Mouse (Mus musculus): ENCODE measurements around the gene Fam193b. TPM values are rescaled to one million over a fixed set of nuclear protein-coding genes. Genes with fewer than 3 reads are reported as not detected.
A peak's percentile ranks its signal among the peaks of the same experiment; 100 is the strongest.

Fam193b gene
- polyA plus RNA-seq, 1 experiment from 2014 or later, result 70.7 TPM

- peak; percentile 96 for DNase-seq (ENCODE audit: low spot score)
- 0 out of 2 replicates have a peak, but pooled peaks cover 4% of the 10 kb centered on the region for H3K36me3 ChIP-seq
- WGBS, result 6% methylated on average over 5 of the region's 5 CpGs
- no peak overlapping the region for H3K27ac ChIP-seq
- H3K4me3 ChIP-seq, result no peak overlapping the region
- peaks cover 7% of the 10 kb centered on the region; the same call in 1 of the 2 replicates for H3K27me3 ChIP-seq (ENCODE audit: low read depth, poor library complexity, severe bottlenecking)
- H3K4me1 ChIP-seq, result peaks cover 16% of the 10 kb centered on the region
- no peaks in the 10 kb centered on the region for H3K9me3 ChIP-seq (replicated peaks)
These were observed 54.0 kb downstream of the Fam193b start for GRCm38 (mm10) chr13:55516955-55517354.

- peaks cover 34% of the 10 kb centered on the region for H3K36me3 ChIP-seq
- H3K27ac ChIP-seq, result peak overlapping the region; percentile 98
- no peak for DNase-seq (ENCODE audit: low spot score)
- WGBS, result 37% methylated on average over 9 of the region's 9 CpGs
- peaks cover 38% of the 10 kb centered on the region for H3K4me1 ChIP-seq
- H3K9me3 ChIP-seq (replicated peaks), result no peaks in the 10 kb centered on the region
- peak overlapping the region; percentile 92 for H3K4me3 ChIP-seq
- peaks cover 7% of the 10 kb centered on the region; the same call in 1 of the 2 replicates for H3K27me3 ChIP-seq (ENCODE audit: low read depth, poor library complexity, severe bottlenecking)
These were observed 57.1 kb downstream of the Fam193b start for GRCm38 (mm10) chr13:55513828-55514227.

- DNase-seq (ENCODE audit: low spot score), result peak; percentile 96
- H3K27ac ChIP-seq, result peak within 1 kb of the TSS; percentile 98
- H3K36me3 ChIP-seq, result peaks cover 40% of the 10 kb centered on the region
- peak within 1 kb of the TSS; percentile 92 for H3K4me3 ChIP-seq
- no peaks in the 10 kb centered on the region for H3K9me3 ChIP-seq (replicated peaks)
- H3K4me1 ChIP-seq, result peaks cover 38% of the 10 kb centered on the region
- peaks cover 7% of the 10 kb centered on the region; the same call in 1 of the 2 replicates for H3K27me3 ChIP-seq (ENCODE audit: low read depth, poor library complexity, severe bottlenecking)
- 0% methylated on average over 55 of the region's 55 CpGs for WGBS
These were observed 57.7 kb downstream of the Fam193b start, which contains the start of gene Pdlim7 for GRCm38 (mm10) chr13:55513111-55513748. Pdlim7 (minus strand) TSS chr13:55513676.

- DNase-seq (ENCODE audit: low spot score), result peak; percentile 87
- Histone ChIP-seq H3K27me3 (ENCODE audit: low read depth, poor library complexity, severe bottlenecking) (peaks cover 7% of the 10 kb centered on the region; the same call in 1 of the 2 replicates), H3K4me1 (peaks cover 38% of the 10 kb centered on the region), H3K36me3 (peaks cover 48% of the 10 kb centered on the region), H3K27ac (peak overlapping the region; percentile 98), H3K9me3 (replicated peaks) (no peaks in the 10 kb centered on the region), H3K4me3 (peak overlapping the region; percentile 92)
- 2% methylated on average over 25 of the region's 25 CpGs for WGBS
These were observed 58.4 kb downstream of the Fam193b start for GRCm38 (mm10) chr13:55512379-55513031.

- Histone ChIP-seq H3K4me3 (peak overlapping the region; percentile 92), H3K9me3 (replicated peaks) (no peaks in the 10 kb centered on the region), H3K4me1 (peaks cover 38% of the 10 kb centered on the region), H3K27ac (peak overlapping the region; percentile 98), H3K27me3 (ENCODE audit: low read depth, poor library complexity, severe bottlenecking) (peaks cover 7% of the 10 kb centered on the region; the same call in 1 of the 2 replicates), H3K36me3 (peaks cover 58% of the 10 kb centered on the region)
- 23% methylated on average over 5 of the region's 5 CpGs for whole genome bisulfite sequencing
- peak; percentile 49 for DNase-seq (ENCODE audit: low spot score)
These were observed 59.4 kb downstream of the Fam193b start for GRCm38 (mm10) chr13:55511492-55511861.

- DNase-seq (ENCODE audit: low spot score), result peak; percentile 66
- Histone ChIP-seq H3K27ac (peak overlapping the region; percentile 98), H3K9me3 (replicated peaks) (no peaks in the 10 kb centered on the region), H3K36me3 (peaks cover 64% of the 10 kb centered on the region), H3K4me1 (peaks cover 38% of the 10 kb centered on the region), H3K4me3 (peak overlapping the region; percentile 92), H3K27me3 (ENCODE audit: low read depth, poor library complexity, severe bottlenecking) (peaks cover 7% of the 10 kb centered on the region; the same call in 1 of the 2 replicates)
- WGBS, result 15% methylated on average over 6 of the region's 6 CpGs
These were observed 60.0 kb downstream of the Fam193b start for GRCm38 (mm10) chr13:55510668-55511491.

GRCm38 (mm10) chr13:55510332-55510667, 60.6 kb downstream of the Fam193b start:
- Histone ChIP-seq H3K9me3 (replicated peaks) (no peaks in the 10 kb centered on the region), H3K4me3 (peak overlapping the region; percentile 92), H3K27ac (peak overlapping the region; percentile 98), H3K27me3 (ENCODE audit: low read depth, poor library complexity, severe bottlenecking) (peaks cover 5% of the 10 kb centered on the region; the same call in 1 of the 2 replicates), H3K36me3 (peaks cover 70% of the 10 kb centered on the region), H3K4me1 (peaks cover 38% of the 10 kb centered on the region)
- 35% methylated on average over 3 of the region's 3 CpGs for WGBS
- no peak for DNase-seq (ENCODE audit: low spot score)

- H3K27ac ChIP-seq, result no peak overlapping the region
- no peak for DNase-seq (ENCODE audit: low spot score)
- no peaks in the 10 kb centered on the region for H3K27me3 ChIP-seq (ENCODE audit: low read depth, poor library complexity, severe bottlenecking)
- H3K9me3 ChIP-seq (replicated peaks), result no peaks in the 10 kb centered on the region
- 96% methylated on average over 10 of the region's 10 CpGs for WGBS
- H3K36me3 ChIP-seq, result peaks cover 87% of the 10 kb centered on the region
- no peak overlapping the region for H3K4me3 ChIP-seq
- peaks cover 33% of the 10 kb centered on the region for H3K4me1 ChIP-seq
These were observed 62.4 kb downstream of the Fam193b start for GRCm38 (mm10) chr13:55508531-55508930.

- no peak for DNase-seq (ENCODE audit: low spot score)
- no peaks in the 10 kb centered on the region for H3K27me3 ChIP-seq (ENCODE audit: low read depth, poor library complexity, severe bottlenecking)
- H3K4me3 ChIP-seq, result no peak overlapping the region
- WGBS, result 72% methylated on average over 11 of the region's 11 CpGs
- peaks cover 92% of the 10 kb centered on the region for H3K36me3 ChIP-seq
- H3K9me3 ChIP-seq (replicated peaks), result no peaks in the 10 kb centered on the region
- H3K4me1 ChIP-seq, result peaks cover 30% of the 10 kb centered on the region
- no peak overlapping the region for H3K27ac ChIP-seq
These were observed 63.0 kb downstream of the Fam193b start for GRCm38 (mm10) chr13:55507877-55508276.

GRCm38 (mm10) chr13:55506697-55507096, 64.2 kb downstream of the Fam193b start:
- Histone ChIP-seq H3K27me3 (ENCODE audit: low read depth, poor library complexity, severe bottlenecking) (no peaks in the 10 kb centered on the region), H3K4me1 (peaks cover 20% of the 10 kb centered on the region), H3K36me3 (peaks cover 99% of the 10 kb centered on the region), H3K27ac (no peak overlapping the region), H3K4me3 (no peak overlapping the region), H3K9me3 (replicated peaks) (no peaks in the 10 kb centered on the region)
- no peak for DNase-seq (ENCODE audit: low spot score)
- whole genome bisulfite sequencing, result 96% methylated on average over 10 of the region's 10 CpGs

GRCm38 (mm10) chr13:55505810-55506209, 65.1 kb downstream of the Fam193b start:
- WGBS, result 95% methylated on average over 9 of the region's 9 CpGs
- Histone ChIP-seq H3K9me3 (replicated peaks) (no peaks in the 10 kb centered on the region), H3K27ac (no peak overlapping the region), H3K36me3 (peaks cover 100% of the 10 kb centered on the region), H3K4me3 (no peak overlapping the region), H3K27me3 (ENCODE audit: low read depth, poor library complexity, severe bottlenecking) (no peaks in the 10 kb centered on the region), H3K4me1 (peaks cover 11% of the 10 kb centered on the region)
- no peak for DNase-seq (ENCODE audit: low spot score)

GRCm38 (mm10) chr13:55504390-55504789, 66.5 kb downstream of the Fam193b start:
- H3K9me3 ChIP-seq (replicated peaks), result no peaks in the 10 kb centered on the region
- no peaks in the 10 kb centered on the region for H3K27me3 ChIP-seq (ENCODE audit: low read depth, poor library complexity, severe bottlenecking)
- peaks cover 100% of the 10 kb centered on the region for H3K36me3 ChIP-seq
- no peaks in the 10 kb centered on the region for H3K4me1 ChIP-seq
- DNase-seq (ENCODE audit: low spot score), result no peak
- H3K4me3 ChIP-seq, result no peak overlapping the region
- H3K27ac ChIP-seq, result no peak overlapping the region
- 87% methylated on average over 5 of the region's 5 CpGs for WGBS
